Mouse (Mus musculus) myocyte (in vitro differentiated cells): ENCODE results near the gene Dnttip2.
A peak's percentile ranks its signal among the peaks of the same experiment; 100 is the strongest.

ENCODE experiments used
- CEBPB ChIP-seq: IDR thresholded peaks from 2 replicates; pipeline ENCODE4 v1.6.1; 2011; ENCODE audit warnings: mild to moderate bottlenecking, moderate library complexity; ENCODE audit not compliant: poor library complexity, insufficient read depth, severe bottlenecking
- POLR2A ChIP-seq: IDR thresholded peaks from one replicate; pipeline ENCODE4 v1.6.1; 2011; ENCODE audit warnings: low read depth, mild to moderate bottlenecking, control low read depth, moderate library complexity; ENCODE audit not compliant: insufficient read length

DNA sequence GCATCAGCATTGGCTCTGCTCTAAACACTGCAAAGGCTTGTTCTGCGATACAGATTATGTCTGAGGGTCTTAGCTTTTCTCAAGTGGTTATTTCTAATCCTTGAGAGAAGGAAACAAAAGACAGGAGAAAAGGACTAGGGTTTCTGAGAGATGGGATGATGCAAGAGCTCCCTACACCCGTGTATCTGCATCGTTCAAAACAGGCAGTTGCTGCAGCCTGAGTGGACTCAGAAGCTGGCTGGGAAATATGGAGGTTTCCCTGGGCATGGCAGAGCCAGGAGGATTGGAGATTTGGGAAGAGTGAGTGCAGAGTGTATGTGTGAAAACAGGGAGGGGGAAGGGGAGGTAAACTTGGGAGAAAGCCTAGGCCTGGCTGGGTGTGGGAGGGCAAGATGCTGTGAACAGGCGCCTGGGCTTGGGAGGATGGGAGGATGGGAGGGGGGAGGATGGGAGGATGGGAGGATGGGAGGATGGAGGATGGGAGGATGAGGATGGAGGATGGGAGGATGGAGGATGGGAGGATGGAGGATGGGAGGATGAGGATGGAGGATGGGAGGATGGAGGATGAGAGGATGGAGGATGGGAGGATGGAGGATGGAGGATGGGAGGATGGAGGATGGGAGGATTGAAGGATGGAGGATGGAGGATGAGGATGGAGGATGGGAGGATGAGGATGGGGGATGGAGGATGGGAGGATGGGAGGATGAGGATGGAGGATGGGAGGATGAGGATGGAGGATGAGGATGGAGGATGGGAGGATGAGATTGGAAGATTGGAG, 33.9 kb downstream of the Dnttip2 start:
- TF ChIP-seq CEBPB (peak; percentile 67; the same call in 1 of the 2 replicates), POLR2A (no peak)
